Mouse (Mus musculus) intestine, embryonic 16.5 days (tissue): ENCODE data around the gene Limk1. TPM values are rescaled to one million over a fixed set of nuclear protein-coding genes. Genes with fewer than 3 reads are reported as not detected.

Source experiments
- ATAC-seq: fragments of 200-750 bp; cut with Nextera tagmentation; 2 replicates; pipeline ENCODE4 v1.8.0; 2017; ENCODE audit warnings: moderate TSS enrichment, moderate library complexity
- H3K27ac ChIP-seq: fragments of 300-500 bp; sonication (generic); 2 replicates; pipeline ENCODE4 v1.5.1; 2014; ENCODE audit warnings: mild to moderate bottlenecking, low read length
- H3K27me3 ChIP-seq: fragments of 300-500 bp; sonication (generic); replicated peaks from 2 replicates; pipeline ENCODE4 v1.6.1; 2014; ENCODE audit warnings: low read length, control low read depth, mixed read lengths; ENCODE audit not compliant: control insufficient read depth, insufficient read depth
- H3K36me3 ChIP-seq: fragments of 300-500 bp; sonication (generic); 2 replicates; pipeline ENCODE4 v1.6.1; 2014; ENCODE audit warnings: low read length, control low read depth; ENCODE audit not compliant: control insufficient read depth, insufficient read depth
- H3K4me1 ChIP-seq: fragments of 300-500 bp; sonication (generic); 2 replicates; pipeline ENCODE4 v1.6.1; 2014; ENCODE audit warnings: low read length, control low read depth, mixed read lengths; ENCODE audit not compliant: control insufficient read depth, insufficient read depth
- H3K4me2 ChIP-seq: fragments of 300-500 bp; sonication (generic); 2 replicates; pipeline ENCODE4 v1.6.1; 2014; ENCODE audit warnings: low read depth, low read length, control low read depth
- H3K4me3 ChIP-seq: fragments of 300-500 bp; sonication (generic); 2 replicates; pipeline ENCODE4 v1.5.1; 2014; ENCODE audit warnings: mild to moderate bottlenecking, low read length
- H3K9ac ChIP-seq: fragments of 300-500 bp; sonication (generic); 2 replicates; pipeline ENCODE4 v1.6.1; 2014; ENCODE audit warnings: low read depth, low read length
- H3K9me3 ChIP-seq: fragments of 300-500 bp; sonication (generic); 2 replicates; pipeline ENCODE4 v1.6.1; 2016; ENCODE audit warnings: low read length, control low read depth; ENCODE audit not compliant: control insufficient read depth
- WGBS: fragments of 180-500 bp; shearing (Covaris S2); extraction: QIAGEN DNeasy Blood & Tissue Kit; methylation state at CpG from one replicate; pipeline ENCODE4 v1.1.7; 2014; 5-methylcytosine and 5-hydroxymethylcytosine counted together
- polyA plus RNA-seq: library from polyadenylated mRNA; unstranded; fragments of >200 nt; fragmentation: Nextera tagmentation; extraction: Ambion mirVana; gene quantifications from 2 replicates; pipeline ENCODE4 v1.2.1, GENCODE M21; 2015

Gene Limk1
- polyA plus RNA-seq = 3.4 and 3.8 TPM in 2 replicates

DNA sequence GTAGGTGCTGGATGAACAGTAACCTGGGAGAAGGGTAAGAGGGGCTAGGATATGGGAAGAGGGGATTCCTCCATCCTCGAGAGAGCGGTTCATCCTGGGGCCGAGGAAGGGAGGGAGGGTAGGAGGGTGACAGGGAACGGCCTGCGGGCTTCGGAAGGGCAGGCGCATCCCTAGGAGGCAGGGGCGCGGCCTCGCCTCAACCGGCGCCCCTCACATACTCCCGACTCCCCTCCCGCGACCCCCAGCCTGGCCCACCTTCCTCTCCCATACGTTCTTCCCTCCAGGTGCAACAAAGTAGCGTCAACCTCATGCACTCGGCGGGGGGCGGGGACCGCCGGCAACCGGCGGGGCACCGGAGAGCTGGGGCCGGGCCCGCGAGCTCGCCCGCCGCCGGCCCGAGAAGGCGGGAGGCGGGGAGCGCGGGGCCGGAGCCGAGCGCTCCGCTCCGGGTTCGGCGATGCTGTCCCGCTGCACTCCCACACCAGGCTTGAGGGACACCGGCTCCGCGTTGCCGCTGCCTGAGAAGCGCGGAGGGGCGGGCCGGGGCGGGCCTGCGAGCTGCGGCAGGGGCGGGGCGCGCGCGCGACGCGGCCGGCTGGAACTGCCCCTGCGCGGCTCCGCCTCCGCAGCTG, at the start of gene Limk1:
TSS of gene Limk1 (minus strand) at position 513 of the 632 bp plus-strand sequence.
- Histone ChIP-seq H3K9ac (peak within 1 kb of the TSS; percentile 77), H3K27me3 (no peaks in the 10 kb centered on the region), H3K27ac (peak within 1 kb of the TSS; percentile 61), H3K9me3 (no peaks in the 10 kb centered on the region), H3K4me2 (peak within 1 kb of the TSS; percentile 96), H3K36me3 (0 out of 2 replicates have a peak, but pooled peaks cover 4% of the 10 kb centered on the region), H3K4me3 (peak within 1 kb of the TSS; percentile 82), H3K4me1 (peaks cover 8% of the 10 kb centered on the region)
- WGBS = under 1% methylated on average over 58 of the region's 69 CpGs
- peak; percentile 4; the same call in 1 of the 2 replicates for ATAC-seq

DNA sequence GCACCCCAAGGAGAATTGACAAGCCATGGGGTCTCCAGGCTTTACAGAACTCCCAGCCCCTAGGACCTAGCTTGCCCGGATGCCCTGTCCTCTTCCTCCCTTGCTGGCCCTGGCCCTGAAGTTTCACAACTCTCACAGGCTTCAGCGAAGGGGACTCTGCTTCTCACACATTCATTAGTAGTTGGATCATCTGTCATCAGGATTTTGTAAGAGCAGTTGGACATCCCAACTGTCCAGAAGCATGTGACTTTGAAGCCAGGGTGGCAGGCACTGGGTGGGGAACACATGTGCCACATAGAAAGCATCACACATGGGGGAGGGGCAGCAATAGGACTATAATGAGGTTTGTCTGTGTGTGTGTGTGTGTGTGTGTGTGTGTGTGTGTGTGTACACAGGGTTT, 46.5 kb upstream of the Limk1 start:
- no peak for ATAC-seq
- 88% methylated on average over 2 of the region's 2 CpGs for WGBS
- H3K36me3 ChIP-seq = no peaks in the 10 kb centered on the region

GRCm38 (mm10) chr5:134734072-134734471, 45.7 kb upstream of the Limk1 start:
- Histone ChIP-seq H3K27ac (no peak overlapping the region), H3K9me3 (no peaks in the 10 kb centered on the region), H3K27me3 (no peaks in the 10 kb centered on the region), H3K4me3 (no peak overlapping the region), H3K4me1 (no peaks in the 10 kb centered on the region), H3K4me2 (no peak overlapping the region), H3K9ac (no peak overlapping the region), H3K36me3 (no peaks in the 10 kb centered on the region)
- ATAC-seq = no peak
- 70% methylated on average over 5 of the region's 5 CpGs for WGBS

More for the DNA sequence above, 46.5 kb upstream of the Limk1 start:
- Histone ChIP-seq H3K27me3 (no peaks in the 10 kb centered on the region), H3K27ac (no peak overlapping the region), H3K4me2 (no peak overlapping the region), H3K4me3 (no peak overlapping the region), H3K4me1 (no peaks in the 10 kb centered on the region), H3K9ac (no peak overlapping the region), H3K9me3 (no peaks in the 10 kb centered on the region)

DNA sequence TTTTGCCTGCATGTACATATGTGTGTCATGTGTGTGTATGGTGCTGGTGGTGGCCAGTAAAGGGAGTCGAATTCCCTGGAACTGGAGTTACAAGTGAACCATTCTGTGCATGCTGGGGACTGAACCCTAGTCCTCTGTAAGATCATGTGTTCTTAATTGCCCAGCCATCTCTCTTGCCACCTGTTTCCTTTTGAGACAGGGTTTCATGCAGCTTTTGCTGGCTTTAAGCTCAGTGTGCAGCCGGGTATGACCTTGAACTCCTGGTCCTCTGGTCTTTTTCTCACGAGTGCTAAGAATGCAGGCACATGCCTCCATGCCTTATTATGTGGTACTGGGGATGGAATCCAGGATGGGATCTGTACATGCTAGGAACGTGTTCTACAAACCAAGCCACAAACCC, 44.8 kb upstream of the Limk1 start:
- no peak for ATAC-seq
- WGBS = 62% methylated on average over 4 of the region's 4 CpGs

GRCm38 (mm10) chr5:134729124-134729523, 40.7 kb upstream of the Limk1 start:
- H3K4me3 ChIP-seq = no peak overlapping the region
- 93% methylated on average over 12 of the region's 12 CpGs for WGBS
- H3K27ac ChIP-seq = no peak overlapping the region
- H3K9me3 ChIP-seq = no peaks in the 10 kb centered on the region
- H3K4me1 ChIP-seq = no peaks in the 10 kb centered on the region
- no peak overlapping the region for H3K9ac ChIP-seq
- H3K36me3 ChIP-seq = no peaks in the 10 kb centered on the region
- ATAC-seq = no peak
- no peaks in the 10 kb centered on the region for H3K27me3 ChIP-seq
- H3K4me2 ChIP-seq = no peak overlapping the region

More for the DNA sequence above, 44.8 kb upstream of the Limk1 start:
- Histone ChIP-seq H3K27ac (no peak overlapping the region), H3K4me2 (no peak overlapping the region), H3K4me3 (no peak overlapping the region), H3K4me1 (no peaks in the 10 kb centered on the region), H3K27me3 (no peaks in the 10 kb centered on the region), H3K9me3 (no peaks in the 10 kb centered on the region), H3K36me3 (no peaks in the 10 kb centered on the region), H3K9ac (no peak overlapping the region)

DNA sequence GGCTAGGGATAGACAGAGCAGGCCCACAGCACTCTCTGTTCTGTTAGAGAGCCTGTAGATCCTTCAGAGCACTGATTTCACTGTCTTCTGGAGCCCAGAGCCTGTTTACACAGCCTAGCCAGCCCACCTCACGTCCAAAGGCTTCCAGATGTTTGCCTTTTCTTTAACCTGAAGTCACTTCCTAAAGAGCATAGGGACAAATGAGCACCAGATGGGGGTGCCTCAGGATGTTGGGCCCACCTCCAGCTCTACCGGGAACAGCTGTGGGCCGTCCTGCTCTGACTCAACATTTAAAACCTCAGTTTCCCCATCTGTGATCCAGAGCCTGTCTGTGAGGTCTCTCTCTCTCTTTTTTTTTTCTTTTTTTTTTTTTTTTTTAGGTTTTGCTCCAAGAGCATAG, 40.1 kb upstream of the Limk1 start:
- Histone ChIP-seq H3K27me3 (no peaks in the 10 kb centered on the region), H3K9me3 (no peaks in the 10 kb centered on the region), H3K4me3 (no peak overlapping the region), H3K4me2 (no peak overlapping the region), H3K27ac (no peak overlapping the region), H3K9ac (no peak overlapping the region), H3K36me3 (no peaks in the 10 kb centered on the region), H3K4me1 (no peaks in the 10 kb centered on the region)
- WGBS = 63% methylated on average over 3 of the region's 3 CpGs
- ATAC-seq = no peak

GRCm38 (mm10) chr5:134727001-134727639, 38.7 kb upstream of the Limk1 start:
- no peak overlapping the region for H3K4me3 ChIP-seq
- no peak for ATAC-seq
- H3K4me2 ChIP-seq = no peak overlapping the region
- H3K27ac ChIP-seq = no peak overlapping the region
- no peak overlapping the region for H3K9ac ChIP-seq
- H3K36me3 ChIP-seq = no peaks in the 10 kb centered on the region
- no peaks in the 10 kb centered on the region for H3K4me1 ChIP-seq
- H3K27me3 ChIP-seq = no peaks in the 10 kb centered on the region
- no peaks in the 10 kb centered on the region for H3K9me3 ChIP-seq
- 78% methylated on average over 8 of the region's 8 CpGs for WGBS

DNA sequence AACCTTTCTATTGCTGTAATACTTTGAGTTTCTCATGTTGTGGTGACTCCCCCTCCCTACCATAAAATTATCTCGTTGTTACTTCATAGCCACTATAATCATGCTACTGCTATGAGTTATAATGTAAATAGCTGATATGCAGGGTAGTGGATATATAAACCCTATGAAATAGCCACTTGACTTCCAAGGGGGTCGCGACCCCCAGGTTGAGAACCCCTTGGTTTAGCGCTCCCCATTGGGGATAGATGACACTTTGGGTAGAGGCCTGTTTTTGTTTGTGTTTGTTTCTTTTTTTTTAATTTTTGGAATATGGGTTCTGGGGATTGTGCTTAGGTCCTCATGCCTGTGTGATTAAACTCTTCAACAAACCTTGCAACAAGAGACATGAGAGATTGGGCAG, 36.9 kb upstream of the Limk1 start:
- Histone ChIP-seq H3K4me1 (no peaks in the 10 kb centered on the region), H3K36me3 (no peaks in the 10 kb centered on the region), H3K4me2 (no peak overlapping the region), H3K9me3 (no peaks in the 10 kb centered on the region), H3K4me3 (no peak overlapping the region), H3K27me3 (no peaks in the 10 kb centered on the region), H3K27ac (no peak overlapping the region), H3K9ac (no peak overlapping the region)
- ATAC-seq = no peak
- WGBS = 61% methylated on average over 4 of the region's 4 CpGs

DNA sequence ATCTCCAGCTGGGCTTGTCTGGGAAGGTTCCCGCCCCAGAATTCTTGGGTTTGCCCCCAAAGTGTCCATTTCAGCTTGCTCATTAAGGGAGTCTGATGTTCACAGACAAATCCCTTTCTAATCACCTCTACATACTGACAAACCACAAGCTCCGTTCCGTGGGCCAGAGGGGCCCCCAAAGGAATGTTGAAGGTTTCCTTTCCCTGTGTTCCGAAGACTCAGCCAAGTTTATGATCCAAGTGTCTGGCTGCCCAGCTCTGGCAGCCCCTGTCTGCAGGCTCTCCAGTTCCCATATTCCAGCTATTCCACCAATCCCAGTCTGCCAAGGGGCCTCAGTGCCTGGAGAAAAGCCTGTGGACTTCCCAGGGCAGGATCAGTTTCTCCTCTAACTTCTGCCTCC, 31.7 kb upstream of the Limk1 start:
- Histone ChIP-seq H3K4me3 (no peak overlapping the region), H3K4me2 (no peak overlapping the region), H3K9ac (no peak overlapping the region), H3K27ac (no peak overlapping the region), H3K4me1 (no peaks in the 10 kb centered on the region), H3K9me3 (no peaks in the 10 kb centered on the region), H3K36me3 (no peaks in the 10 kb centered on the region), H3K27me3 (no peaks in the 10 kb centered on the region; the same call in 1 of the 2 replicates)
- WGBS = 42% methylated on average over 4 of the region's 4 CpGs
- ATAC-seq = no peak
